Mouse (Mus musculus): Measurements from ENCODE around the gene Hebp1. TPM values are rescaled to one million over a fixed set of nuclear protein-coding genes. Genes with fewer than 3 reads are reported as not detected.
A peak's percentile ranks its signal among the peaks of the same experiment; 100 is the strongest.

The Hebp1 gene
- polyA plus RNA-seq, 1 experiment from 2014 or later: 6.3 TPM

GRCm38 (mm10) chr6:135218330-135218729 lies 20.5 kb upstream of the Hebp1 start:
- no peak overlapping the region for H3K4me3 ChIP-seq
- H3K27ac ChIP-seq (replicated peaks): no peak overlapping the region
- no peaks in the 10 kb centered on the region for H3K27me3 ChIP-seq
- no peak overlapping the region for H3K9ac ChIP-seq
- H3K4me1 ChIP-seq (replicated peaks): 0 out of 2 replicates have a peak, but pooled peaks cover under 1% of the 10 kb centered on the region
- ATAC-seq (ENCODE audit: low read depth): no peak
- 76% methylated on average over 8 of the region's 8 CpGs for WGBS
- no peak overlapping the region for H3K4me2 ChIP-seq
- H3K36me3 ChIP-seq: peaks cover 73% of the 10 kb centered on the region
- H3K9me3 ChIP-seq: no peaks in the 10 kb centered on the region

GRCm38 (mm10) chr6:135212666-135213065 lies 14.8 kb upstream of the Hebp1 start:
- H3K27me3 ChIP-seq: no peaks in the 10 kb centered on the region
- ATAC-seq (ENCODE audit: low read depth): no peak
- H3K4me2 ChIP-seq: no peak overlapping the region
- H3K9me3 ChIP-seq: no peaks in the 10 kb centered on the region
- H3K4me3 ChIP-seq: no peak overlapping the region
- H3K4me1 ChIP-seq (replicated peaks): no peaks in the 10 kb centered on the region; the same call in 1 of the 2 replicates
- WGBS: 79% methylated on average over 1 of the region's 2 CpGs
- H3K36me3 ChIP-seq: peaks cover 51% of the 10 kb centered on the region
- no peak overlapping the region for H3K9ac ChIP-seq
- no peak overlapping the region for H3K27ac ChIP-seq (replicated peaks)

- Histone ChIP-seq H3K4me3 (no peak overlapping the region), H3K36me3 (peaks cover 38% of the 10 kb centered on the region), H3K4me1 (replicated peaks) (no peaks in the 10 kb centered on the region; the same call in none of the 2 replicates), H3K4me2 (no peak overlapping the region), H3K27ac (replicated peaks) (no peak overlapping the region), H3K9ac (no peak overlapping the region), H3K27me3 (no peaks in the 10 kb centered on the region), H3K9me3 (no peaks in the 10 kb centered on the region)
- WGBS: 74% methylated on average over 7 of the region's 7 CpGs
- no peak for ATAC-seq (ENCODE audit: low read depth)
Measured at GRCm38 (mm10) chr6:135211169-135211568, 13.3 kb upstream of the Hebp1 start.

- ATAC-seq (ENCODE audit: low read depth): no peak
- H3K4me1 ChIP-seq (replicated peaks): no peaks in the 10 kb centered on the region; the same call in none of the 2 replicates
- H3K9ac ChIP-seq: no peak overlapping the region
- peaks cover 15% of the 10 kb centered on the region; the same call in 1 of the 2 replicates for H3K36me3 ChIP-seq
- no peaks in the 10 kb centered on the region for H3K9me3 ChIP-seq
- no peak overlapping the region for H3K4me2 ChIP-seq
- 40% methylated on average over 8 of the region's 8 CpGs for WGBS
- H3K27ac ChIP-seq (replicated peaks): peak overlapping the region; percentile 23; the same call in 1 of the 2 replicates
- no peaks in the 10 kb centered on the region for H3K27me3 ChIP-seq
- H3K4me3 ChIP-seq: no peak overlapping the region
Measured at GRCm38 (mm10) chr6:135206909-135207308, 9.1 kb upstream of the Hebp1 start.

- Histone ChIP-seq H3K27me3 (no peaks in the 10 kb centered on the region), H3K4me2 (no peak overlapping the region), H3K27ac (replicated peaks) (no peak overlapping the region), H3K36me3 (peaks cover 10% of the 10 kb centered on the region; the same call in 1 of the 2 replicates), H3K4me3 (no peak overlapping the region), H3K4me1 (replicated peaks) (peaks cover 3% of the 10 kb centered on the region), H3K9ac (no peak overlapping the region), H3K9me3 (no peaks in the 10 kb centered on the region)
- no peak for ATAC-seq (ENCODE audit: low read depth)
- 88% methylated on average over 4 of the region's 4 CpGs for WGBS
Measured at GRCm38 (mm10) chr6:135205802-135206201, 8.0 kb upstream of the Hebp1 start.

- H3K9me3 ChIP-seq: no peaks in the 10 kb centered on the region
- H3K4me3 ChIP-seq: no peak overlapping the region
- H3K27me3 ChIP-seq: no peaks in the 10 kb centered on the region
- H3K4me2 ChIP-seq: no peak overlapping the region
- no peak overlapping the region for H3K9ac ChIP-seq
- WGBS: 67% methylated on average over 4 of the region's 4 CpGs
- H3K27ac ChIP-seq (replicated peaks): no peak overlapping the region
- H3K4me1 ChIP-seq (replicated peaks): peaks cover 13% of the 10 kb centered on the region
- peaks cover 8% of the 10 kb centered on the region; the same call in 1 of the 2 replicates for H3K36me3 ChIP-seq
- no peak for ATAC-seq (ENCODE audit: low read depth)
Measured at GRCm38 (mm10) chr6:135204869-135205268, 7.0 kb upstream of the Hebp1 start.

- 73% methylated on average over 6 of the region's 6 CpGs for WGBS
- no peaks in the 10 kb centered on the region for H3K9me3 ChIP-seq
- ATAC-seq (ENCODE audit: low read depth): no peak
- H3K27me3 ChIP-seq: no peaks in the 10 kb centered on the region
- no peak overlapping the region for H3K4me2 ChIP-seq
- no peak overlapping the region for H3K9ac ChIP-seq
- H3K36me3 ChIP-seq: no peaks in the 10 kb centered on the region
- H3K4me3 ChIP-seq: no peak overlapping the region
- H3K4me1 ChIP-seq (replicated peaks): peaks cover 24% of the 10 kb centered on the region
- H3K27ac ChIP-seq (replicated peaks): no peak overlapping the region
Measured at GRCm38 (mm10) chr6:135203737-135204136, 5.9 kb upstream of the Hebp1 start.

- peaks cover 31% of the 10 kb centered on the region for H3K4me1 ChIP-seq (replicated peaks)
- no peaks in the 10 kb centered on the region for H3K36me3 ChIP-seq
- H3K9me3 ChIP-seq: no peaks in the 10 kb centered on the region
- H3K27me3 ChIP-seq: no peaks in the 10 kb centered on the region
- no peak for ATAC-seq (ENCODE audit: low read depth)
- no peak overlapping the region for H3K4me3 ChIP-seq
- 91% methylated on average over 6 of the region's 6 CpGs for WGBS
- H3K9ac ChIP-seq: no peak overlapping the region
- no peak overlapping the region for H3K4me2 ChIP-seq
- H3K27ac ChIP-seq (replicated peaks): 0 out of 2 replicates have a peak overlapping the region, but pooled peaks have one; percentile 33
Measured at GRCm38 (mm10) chr6:135202668-135203067, 4.8 kb upstream of the Hebp1 start.

GRCm38 (mm10) chr6:135200122-135200957 lies 2.5 kb upstream of the Hebp1 start:
- no peak overlapping the region for H3K4me3 ChIP-seq
- H3K9ac ChIP-seq: no peak overlapping the region
- no peaks in the 10 kb centered on the region for H3K9me3 ChIP-seq
- peaks cover 34% of the 10 kb centered on the region for H3K4me1 ChIP-seq (replicated peaks)
- H3K27me3 ChIP-seq: no peaks in the 10 kb centered on the region
- no peak for ATAC-seq (ENCODE audit: low read depth)
- H3K27ac ChIP-seq (replicated peaks): no peak overlapping the region
- no peaks in the 10 kb centered on the region for H3K36me3 ChIP-seq
- 76% methylated on average over 16 of the region's 16 CpGs for WGBS
- H3K4me2 ChIP-seq: peak overlapping the region; percentile 84; the same call in 1 of the 2 replicates

GRCm38 (mm10) chr6:135198726-135199125 lies 904 bp upstream of the Hebp1 start:
- Histone ChIP-seq H3K9me3 (no peaks in the 10 kb centered on the region), H3K4me1 (replicated peaks) (peaks cover 39% of the 10 kb centered on the region), H3K27ac (replicated peaks) (peak overlapping the region; percentile 91; the same call in 1 of the 2 replicates), H3K36me3 (no peaks in the 10 kb centered on the region), H3K4me3 (peak overlapping the region; percentile 88), H3K9ac (peak overlapping the region; percentile 92), H3K4me2 (peak overlapping the region; percentile 84), H3K27me3 (no peaks in the 10 kb centered on the region)
- no peak for ATAC-seq (ENCODE audit: low read depth)
- 51% methylated on average over 6 of the region's 6 CpGs for WGBS

- H3K4me3 ChIP-seq: peak overlapping the region; percentile 88
- 23% methylated on average over 7 of the region's 7 CpGs for WGBS
- peak overlapping the region; percentile 91; the same call in 1 of the 2 replicates for H3K27ac ChIP-seq (replicated peaks)
Measured at GRCm38 (mm10) chr6:135197446-135197845, 376 bp downstream of the Hebp1 start.

GRCm38 (mm10) chr6:135196707-135197106 lies 1.1 kb downstream of the Hebp1 start:
- H3K4me3 ChIP-seq: no peak overlapping the region
- H3K27me3 ChIP-seq: no peaks in the 10 kb centered on the region
- no peak overlapping the region for H3K27ac ChIP-seq (replicated peaks)
- H3K36me3 ChIP-seq: no peaks in the 10 kb centered on the region
- H3K9ac ChIP-seq: no peak overlapping the region
- H3K9me3 ChIP-seq: no peaks in the 10 kb centered on the region
- peaks cover 46% of the 10 kb centered on the region for H3K4me1 ChIP-seq (replicated peaks)
- 86% methylated on average over 8 of the region's 8 CpGs for WGBS
- no peak for ATAC-seq (ENCODE audit: low read depth)
- no peak overlapping the region for H3K4me2 ChIP-seq

More at GRCm38 (mm10) chr6:135197446-135197845, 376 bp downstream of the Hebp1 start:
- no peaks in the 10 kb centered on the region for H3K27me3 ChIP-seq
- H3K9me3 ChIP-seq: no peaks in the 10 kb centered on the region
- no peaks in the 10 kb centered on the region for H3K36me3 ChIP-seq
- H3K4me2 ChIP-seq: peak overlapping the region; percentile 84
- H3K4me1 ChIP-seq (replicated peaks): peaks cover 46% of the 10 kb centered on the region
- no peak for ATAC-seq (ENCODE audit: low read depth)
- peak overlapping the region; percentile 92 for H3K9ac ChIP-seq
